Mouse (Mus musculus): Measurements from ENCODE around the gene Alox12e. TPM values are rescaled to one million over a fixed set of nuclear protein-coding genes. Genes with fewer than 3 reads are reported as not detected.
"Not testable (repeated sequence)": the region's sequence is repeated elsewhere in the genome, so short reads cannot be mapped to it uniquely, and the experiment has no call there.

Gene Alox12e
- polyA plus RNA-seq (2014; fragmentation: Nextera tagmentation; extraction: Ambion mirVana), result not detected in 2 replicates

GRCm38 (mm10) chr11:70322528-70322927 is at the start of gene Alox12e:
Gene Alox12e, minus strand, starts transcription at chr11:70322628.
- DNase-seq (ENCODE audit: low spot score) (no peak), ATAC-seq (ENCODE audit: low FRiP score) (no peak)
- H3K36me3 ChIP-seq (replicated peaks; ENCODE audit: control insufficient read depth, insufficient read depth), result no peaks in the 10 kb centered on the region
- H3K27ac ChIP-seq, result no peak within 1 kb of the TSS
- no peaks in the 10 kb centered on the region for H3K4me1 ChIP-seq (replicated peaks; ENCODE audit: control insufficient read depth, insufficient read depth, low read length)
- no peak within 1 kb of the TSS; the same call in 1 of the 2 replicates for H3K4me2 ChIP-seq (replicated peaks)
- H3K4me3 ChIP-seq (replicated peaks; ENCODE audit: low read length), result no peak within 1 kb of the TSS; the same call in 1 of the 2 replicates
- WGBS, result 33% methylated on average over 7 of the region's 7 CpGs
- H3K27me3 ChIP-seq (ENCODE audit: control insufficient read depth, insufficient read depth, low read length), result peaks cover 27% of the 10 kb centered on the region
- H3K9me3 ChIP-seq (ENCODE audit: control insufficient read depth, low read length), result no peaks in the 10 kb centered on the region
- H3K9ac ChIP-seq, result no peak within 1 kb of the TSS; the same call in 1 of the 2 replicates

GRCm38 (mm10) chr11:70368626-70369025 is 46.2 kb upstream of the Alox12e start:
- not testable (repeated sequence) for H3K4me1 ChIP-seq (replicated peaks; ENCODE audit: control insufficient read depth, insufficient read depth, low read length); H3K4me3 ChIP-seq (replicated peaks; ENCODE audit: low read length); H3K27me3 ChIP-seq (ENCODE audit: control insufficient read depth, insufficient read depth, low read length); H3K9me3 ChIP-seq (ENCODE audit: control insufficient read depth, low read length); H3K4me2 ChIP-seq (replicated peaks); ATAC-seq (ENCODE audit: low FRiP score); H3K36me3 ChIP-seq (replicated peaks; ENCODE audit: control insufficient read depth, insufficient read depth); H3K9ac ChIP-seq; DNase-seq (ENCODE audit: low spot score); H3K27ac ChIP-seq
- WGBS, result 79% methylated on average over 2 of the region's 2 CpGs

GRCm38 (mm10) chr11:70367701-70368100 is 45.3 kb upstream of the Alox12e start:
- H3K4me1 ChIP-seq (replicated peaks; ENCODE audit: control insufficient read depth, insufficient read depth, low read length); ATAC-seq (ENCODE audit: low FRiP score); H3K9ac ChIP-seq; H3K4me3 ChIP-seq (replicated peaks; ENCODE audit: low read length); H3K27ac ChIP-seq; H3K4me2 ChIP-seq (replicated peaks); H3K9me3 ChIP-seq (ENCODE audit: control insufficient read depth, low read length); H3K36me3 ChIP-seq (replicated peaks; ENCODE audit: control insufficient read depth, insufficient read depth); DNase-seq (ENCODE audit: low spot score); H3K27me3 ChIP-seq (ENCODE audit: control insufficient read depth, insufficient read depth, low read length): not testable (repeated sequence)
- WGBS, result 91% methylated on average over 6 of the region's 6 CpGs

- no peaks in the 10 kb centered on the region for H3K36me3 ChIP-seq (replicated peaks; ENCODE audit: control insufficient read depth, insufficient read depth)
- no peak for DNase-seq (ENCODE audit: low spot score)
- under 1% methylated on average over 19 of the region's 19 CpGs for WGBS
- peak within 1 kb of the TSS; percentile 47 for H3K4me2 ChIP-seq (replicated peaks)
- 0 out of 2 replicates have a peak, but pooled peaks cover 7% of the 10 kb centered on the region for H3K4me1 ChIP-seq (replicated peaks; ENCODE audit: control insufficient read depth, insufficient read depth, low read length)
- peak within 1 kb of the TSS; percentile 23 for H3K4me3 ChIP-seq (replicated peaks; ENCODE audit: low read length)
- H3K9me3 ChIP-seq (ENCODE audit: control insufficient read depth, low read length), result no peaks in the 10 kb centered on the region
- H3K27ac ChIP-seq, result no peak within 1 kb of the TSS
- ATAC-seq (ENCODE audit: low FRiP score), result no peak
- H3K27me3 ChIP-seq (ENCODE audit: control insufficient read depth, insufficient read depth, low read length), result peaks cover 38% of the 10 kb centered on the region
- no peak within 1 kb of the TSS for H3K9ac ChIP-seq
Measured at GRCm38 (mm10) chr11:70351868-70352267, 29.4 kb upstream of the Alox12e start, which contains the start of gene Alox15. Gene Alox15, minus strand, starts transcription at chr11:70352031.

GRCm38 (mm10) chr11:70348630-70349029 is 26.2 kb upstream of the Alox12e start:
- 87% methylated on average over 9 of the region's 9 CpGs for WGBS
- H3K27ac ChIP-seq, result no peak overlapping the region
- no peak overlapping the region for H3K4me2 ChIP-seq (replicated peaks)
- H3K27me3 ChIP-seq (ENCODE audit: control insufficient read depth, insufficient read depth, low read length), result peaks cover 37% of the 10 kb centered on the region
- no peak overlapping the region for H3K9ac ChIP-seq
- H3K36me3 ChIP-seq (replicated peaks; ENCODE audit: control insufficient read depth, insufficient read depth), result no peaks in the 10 kb centered on the region
- DNase-seq (ENCODE audit: low spot score), result no peak
- no peaks in the 10 kb centered on the region for H3K9me3 ChIP-seq (ENCODE audit: control insufficient read depth, low read length)
- ATAC-seq (ENCODE audit: low FRiP score), result no peak
- H3K4me1 ChIP-seq (replicated peaks; ENCODE audit: control insufficient read depth, insufficient read depth, low read length), result 0 out of 2 replicates have a peak, but pooled peaks cover 7% of the 10 kb centered on the region
- H3K4me3 ChIP-seq (replicated peaks; ENCODE audit: low read length), result no peak overlapping the region

- Histone ChIP-seq H3K9me3 (ENCODE audit: control insufficient read depth, low read length) (no peaks in the 10 kb centered on the region), H3K4me3 (replicated peaks; ENCODE audit: low read length) (no peak overlapping the region), H3K4me1 (replicated peaks; ENCODE audit: control insufficient read depth, insufficient read depth, low read length) (0 out of 2 replicates have a peak, but pooled peaks cover 7% of the 10 kb centered on the region), H3K9ac (no peak overlapping the region), H3K27ac (no peak overlapping the region), H3K4me2 (replicated peaks) (no peak overlapping the region), H3K27me3 (ENCODE audit: control insufficient read depth, insufficient read depth, low read length) (peaks cover 30% of the 10 kb centered on the region), H3K36me3 (replicated peaks; ENCODE audit: control insufficient read depth, insufficient read depth) (no peaks in the 10 kb centered on the region)
- WGBS, result 88% methylated on average over 10 of the region's 10 CpGs
- ATAC-seq (ENCODE audit: low FRiP score) (no peak), DNase-seq (ENCODE audit: low spot score) (no peak)
Measured at GRCm38 (mm10) chr11:70347861-70348260, 25.4 kb upstream of the Alox12e start.

- H3K4me3 ChIP-seq (replicated peaks; ENCODE audit: low read length), result no peak overlapping the region
- peaks cover 8% of the 10 kb centered on the region; the same call in 1 of the 2 replicates for H3K27me3 ChIP-seq (ENCODE audit: control insufficient read depth, insufficient read depth, low read length)
- 93% methylated on average over 8 of the region's 8 CpGs for WGBS
- H3K4me2 ChIP-seq (replicated peaks), result no peak overlapping the region
- DNase-seq (ENCODE audit: low spot score) (no peak), ATAC-seq (ENCODE audit: low FRiP score) (no peak)
- H3K9me3 ChIP-seq (ENCODE audit: control insufficient read depth, low read length), result no peaks in the 10 kb centered on the region
- H3K36me3 ChIP-seq (replicated peaks; ENCODE audit: control insufficient read depth, insufficient read depth), result no peaks in the 10 kb centered on the region
- no peak overlapping the region for H3K9ac ChIP-seq
- H3K27ac ChIP-seq, result no peak overlapping the region
- H3K4me1 ChIP-seq (replicated peaks; ENCODE audit: control insufficient read depth, insufficient read depth, low read length), result no peaks in the 10 kb centered on the region
Measured at GRCm38 (mm10) chr11:70345546-70345945, 23.1 kb upstream of the Alox12e start.

- Histone ChIP-seq H3K9ac (no peak overlapping the region), H3K4me3 (replicated peaks; ENCODE audit: low read length) (no peak overlapping the region), H3K36me3 (replicated peaks; ENCODE audit: control insufficient read depth, insufficient read depth) (no peaks in the 10 kb centered on the region), H3K27ac (no peak overlapping the region), H3K4me2 (replicated peaks) (no peak overlapping the region), H3K9me3 (ENCODE audit: control insufficient read depth, low read length) (no peaks in the 10 kb centered on the region), H3K27me3 (ENCODE audit: control insufficient read depth, insufficient read depth, low read length) (peaks cover 4% of the 10 kb centered on the region; the same call in 1 of the 2 replicates), H3K4me1 (replicated peaks; ENCODE audit: control insufficient read depth, insufficient read depth, low read length) (no peaks in the 10 kb centered on the region)
- DNase-seq (ENCODE audit: low spot score), result no peak
- ATAC-seq (ENCODE audit: low FRiP score), result no peak
- WGBS, result 88% methylated on average over 10 of the region's 10 CpGs
Measured at GRCm38 (mm10) chr11:70345061-70345460, 22.6 kb upstream of the Alox12e start.

GRCm38 (mm10) chr11:70339481-70339880 is 17.1 kb upstream of the Alox12e start:
- no peaks in the 10 kb centered on the region for H3K9me3 ChIP-seq (ENCODE audit: control insufficient read depth, low read length)
- H3K9ac ChIP-seq, result no peak overlapping the region
- H3K27ac ChIP-seq, result no peak overlapping the region
- no peak overlapping the region for H3K4me3 ChIP-seq (replicated peaks; ENCODE audit: low read length)
- H3K36me3 ChIP-seq (replicated peaks; ENCODE audit: control insufficient read depth, insufficient read depth), result no peaks in the 10 kb centered on the region
- ATAC-seq (ENCODE audit: low FRiP score) (no peak), DNase-seq (ENCODE audit: low spot score) (no peak)
- H3K27me3 ChIP-seq (ENCODE audit: control insufficient read depth, insufficient read depth, low read length), result no peaks in the 10 kb centered on the region
- H3K4me2 ChIP-seq (replicated peaks), result no peak overlapping the region
- WGBS, result 38% methylated on average over 7 of the region's 7 CpGs
- no peaks in the 10 kb centered on the region for H3K4me1 ChIP-seq (replicated peaks; ENCODE audit: control insufficient read depth, insufficient read depth, low read length)

GRCm38 (mm10) chr11:70334477-70334876 is 12.0 kb upstream of the Alox12e start:
- ATAC-seq (ENCODE audit: low FRiP score), result peak; percentile 40; the same call in 1 of the 2 replicates
- Histone ChIP-seq H3K27ac (no peak overlapping the region), H3K9ac (no peak overlapping the region), H3K4me2 (replicated peaks) (no peak overlapping the region), H3K36me3 (replicated peaks; ENCODE audit: control insufficient read depth, insufficient read depth) (no peaks in the 10 kb centered on the region), H3K4me3 (replicated peaks; ENCODE audit: low read length) (no peak overlapping the region), H3K27me3 (ENCODE audit: control insufficient read depth, insufficient read depth, low read length) (no peaks in the 10 kb centered on the region), H3K9me3 (ENCODE audit: control insufficient read depth, low read length) (no peaks in the 10 kb centered on the region), H3K4me1 (replicated peaks; ENCODE audit: control insufficient read depth, insufficient read depth, low read length) (no peaks in the 10 kb centered on the region)
- DNase-seq (ENCODE audit: low spot score), result peak; percentile 84
- WGBS, result 31% methylated on average over 4 of the region's 4 CpGs

Measured in hindbrain, embryonic 14.5 days (tissue).